Mouse (Mus musculus): ENCODE measurements around the gene Olfr159. TPM values are rescaled to one million over a fixed set of nuclear protein-coding genes. Genes with fewer than 3 reads are reported as not detected.
"Not testable (repeated sequence)": the region's sequence is repeated elsewhere in the genome, so short reads cannot be mapped to it uniquely, and the experiment has no call there.

The Olfr159 gene
- total RNA-seq (2021), result not detected

DNA sequence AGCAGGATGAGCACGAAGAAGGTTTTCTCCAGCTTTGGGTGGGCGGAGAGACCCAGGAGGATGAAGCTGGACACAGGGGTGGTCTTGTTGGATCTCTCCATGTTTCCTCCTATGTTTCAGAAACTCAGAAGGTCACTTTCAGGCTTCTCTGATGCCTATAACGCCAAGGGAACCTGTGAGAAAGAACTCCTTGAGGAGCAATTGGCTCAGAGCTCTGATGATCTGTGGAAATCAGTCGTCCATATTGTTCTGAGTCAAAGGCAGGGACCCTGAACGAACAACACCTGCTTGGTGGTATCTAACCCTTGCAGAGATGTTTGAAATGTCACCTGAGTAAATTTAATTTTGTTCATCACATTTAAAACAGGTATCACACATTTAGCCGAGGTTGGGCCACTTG lies at the start of gene Olfr159:
Gene Olfr159 (minus strand): TSS at position 101 of the 400 bp plus-strand sequence.
- DNase-seq (ENCODE audit: low spot score), result no peak
- intact Hi-C loops (cut with DNase I), result no loop called here

DNA sequence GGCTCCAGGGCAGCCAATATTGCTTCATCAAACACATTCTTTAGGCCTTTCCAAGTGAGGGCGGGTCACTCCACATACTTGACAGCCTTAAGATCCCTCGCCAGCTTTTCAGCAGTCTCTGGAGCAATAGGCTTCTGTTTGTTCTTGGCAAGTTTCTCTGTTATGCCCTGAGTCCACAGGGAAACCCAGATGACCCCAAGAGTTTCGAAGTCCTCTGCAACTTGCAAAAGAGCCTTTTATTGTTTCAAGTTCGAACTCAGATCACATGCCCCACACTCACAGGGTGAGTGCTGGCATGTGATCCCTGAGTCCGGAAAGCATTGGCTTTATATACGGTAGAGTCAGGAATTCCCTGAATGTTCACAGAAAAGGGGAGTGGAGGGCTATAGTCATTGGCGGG lies 28.1 kb upstream of the Olfr159 start:
- DNase-seq (ENCODE audit: low spot score), result no peak
- intact Hi-C loops (cut with DNase I), result no loop called here

DNA sequence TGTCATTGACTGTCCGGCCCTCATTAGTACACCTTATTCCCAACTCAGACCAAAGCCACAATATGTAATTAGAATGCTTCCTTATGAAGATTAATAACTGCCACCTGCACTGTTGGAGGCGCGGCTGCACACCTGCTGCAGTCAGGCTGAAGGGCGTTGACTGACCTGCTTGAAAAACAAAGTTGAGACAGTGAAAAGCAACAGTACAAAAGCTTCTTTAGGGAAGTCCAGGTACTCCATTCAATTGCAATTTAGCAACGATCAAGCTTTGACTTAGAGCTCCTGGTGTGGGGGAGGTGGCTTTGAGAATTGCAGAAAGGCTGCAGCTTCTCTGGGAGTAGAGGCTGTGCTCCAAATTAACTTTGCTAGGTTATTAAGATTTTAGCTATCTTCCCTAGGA lies 25.0 kb upstream of the Olfr159 start:
- intact Hi-C loops (cut with DNase I), result not testable (repeated sequence)

DNA sequence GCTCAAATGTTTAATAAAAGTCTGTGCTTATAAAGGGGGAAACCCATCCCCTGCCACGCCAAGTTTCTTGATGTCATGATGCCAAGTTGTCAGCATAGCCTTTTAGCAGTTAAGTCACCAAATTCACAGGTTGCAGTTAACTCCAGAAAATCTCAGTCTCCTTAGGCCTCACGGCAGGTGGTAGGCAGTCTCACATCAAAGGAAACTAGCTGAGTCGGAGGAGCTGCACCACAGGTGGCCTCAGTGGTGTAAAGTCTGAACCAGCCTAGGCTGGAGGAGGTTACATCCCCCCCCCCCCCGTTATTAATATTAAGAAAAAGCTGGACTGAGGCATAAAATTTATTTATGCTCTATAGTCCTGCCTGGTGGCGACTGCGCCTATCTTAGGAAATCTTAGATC lies 24.5 kb upstream of the Olfr159 start:
- intact Hi-C loops (cut with DNase I), result no loop called here
- no peak for DNase-seq (ENCODE audit: low spot score)

More for the DNA sequence above, 25.0 kb upstream of the Olfr159 start:
- not testable (repeated sequence) for DNase-seq (ENCODE audit: low spot score)

DNA sequence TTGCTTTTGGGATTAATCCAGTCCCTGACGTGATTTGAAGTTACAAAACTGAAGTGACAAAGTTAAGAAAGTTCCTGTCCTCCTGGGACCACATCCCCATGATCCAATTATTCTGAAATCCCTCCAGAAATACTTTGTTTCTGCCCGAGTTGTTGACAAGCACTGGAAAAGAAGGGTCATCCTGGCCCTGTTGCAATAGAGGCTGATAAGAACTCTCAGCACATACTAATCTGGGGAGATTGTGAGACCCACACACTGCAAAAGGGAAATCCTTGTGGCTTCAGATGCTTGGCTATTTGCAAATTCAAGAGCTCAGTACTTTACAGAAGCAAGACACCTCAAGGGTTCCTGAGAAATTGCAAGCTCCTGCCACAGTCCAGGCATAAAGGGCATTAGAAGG lies 1.5 kb upstream of the Olfr159 start:
- intact Hi-C loops (cut with DNase I), result no loop called here
- no peak for DNase-seq (ENCODE audit: low spot score)

DNA sequence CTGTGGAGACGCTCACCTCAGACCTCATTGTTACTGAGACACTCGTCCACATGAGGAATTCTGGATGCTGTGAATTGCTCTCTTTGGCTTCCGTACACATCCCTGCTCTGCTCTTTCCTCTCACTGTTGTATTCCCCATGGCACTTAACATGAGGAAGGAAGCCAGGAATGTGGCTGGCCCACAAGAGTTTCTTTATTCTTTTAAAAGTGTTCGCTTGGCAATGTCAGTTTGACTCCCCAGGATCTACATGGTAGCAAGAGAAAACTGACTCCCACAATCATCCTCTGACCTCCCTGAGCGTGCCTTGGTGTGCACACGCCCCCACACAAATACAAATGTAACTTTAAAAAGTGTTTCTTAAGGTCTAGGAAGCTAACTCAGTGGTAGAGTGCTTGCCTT lies 817 bp upstream of the Olfr159 start:
- intact Hi-C loops (cut with DNase I), result no loop called here
- no peak for DNase-seq (ENCODE audit: low spot score)

DNA sequence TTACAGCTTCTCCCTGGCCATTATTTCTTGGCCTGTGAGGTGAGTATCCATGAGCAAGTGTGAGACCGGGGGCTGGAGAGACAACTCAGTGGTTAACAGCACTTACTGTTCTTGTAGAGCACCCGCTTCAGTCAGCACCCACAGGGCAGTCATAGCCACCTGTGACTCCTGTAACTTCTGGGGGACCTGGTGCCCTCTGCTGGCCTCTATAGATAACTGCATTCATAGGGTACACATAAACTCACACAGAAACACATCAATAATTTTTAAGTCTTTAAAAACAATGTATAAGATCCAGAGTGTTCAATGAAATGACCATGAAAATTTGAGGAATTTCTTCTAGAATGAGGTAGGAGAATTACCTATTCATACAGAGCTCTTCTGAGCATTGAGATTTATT lies 1.4 kb downstream of the Olfr159 start:
- no peak for DNase-seq (ENCODE audit: low spot score)
- intact Hi-C loops (cut with DNase I), result no loop called here

DNA sequence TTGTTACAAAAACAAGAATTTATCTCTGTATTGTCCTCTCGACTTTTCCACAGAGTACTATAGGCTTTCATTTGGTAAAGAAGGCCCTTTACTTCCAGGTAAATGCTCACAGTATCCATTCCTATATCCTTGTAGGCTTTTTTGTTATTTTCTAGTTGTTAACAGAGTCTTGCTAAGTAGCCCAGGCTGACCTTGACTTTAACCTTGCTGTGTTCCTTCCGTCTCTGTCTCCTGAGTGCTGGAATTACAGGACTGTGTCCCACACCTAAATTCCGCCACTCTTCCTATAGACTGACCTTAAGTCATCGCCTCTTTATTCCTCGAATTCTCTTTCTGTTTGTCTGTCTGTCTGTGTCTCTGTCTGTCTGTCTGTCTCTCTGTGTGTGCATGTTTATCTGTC lies 2.5 kb downstream of the Olfr159 start:
- intact Hi-C loops (cut with DNase I), result no loop called here
- no peak for DNase-seq (ENCODE audit: low spot score)

DNA sequence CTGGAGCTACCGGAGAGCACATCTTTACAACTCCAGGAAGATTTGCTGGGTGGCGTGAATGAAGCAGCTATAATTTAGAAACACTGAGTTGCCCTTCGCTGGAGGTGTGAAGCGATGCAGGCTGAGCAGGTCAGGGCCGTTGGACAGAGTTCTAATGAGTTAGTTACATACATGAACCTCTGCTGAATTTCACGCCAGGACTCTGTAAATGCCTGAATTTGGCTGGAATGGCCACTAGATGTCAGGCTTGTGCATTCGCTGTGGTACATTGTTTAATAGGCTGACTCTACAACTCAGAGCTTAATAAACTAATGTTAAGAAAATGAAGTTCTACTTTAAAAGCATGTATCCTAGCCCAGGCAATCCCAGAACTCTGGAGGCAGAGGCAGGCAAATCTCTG lies 7.4 kb downstream of the Olfr159 start:
- intact Hi-C loops (cut with DNase I), result loop anchor here (1.0 to 5.0 kb wide), 3 partner anchors 15 to 98 kb away; partner anchors contain the start of gene Hrct1
- DNase-seq (ENCODE audit: low spot score), result no peak

DNA sequence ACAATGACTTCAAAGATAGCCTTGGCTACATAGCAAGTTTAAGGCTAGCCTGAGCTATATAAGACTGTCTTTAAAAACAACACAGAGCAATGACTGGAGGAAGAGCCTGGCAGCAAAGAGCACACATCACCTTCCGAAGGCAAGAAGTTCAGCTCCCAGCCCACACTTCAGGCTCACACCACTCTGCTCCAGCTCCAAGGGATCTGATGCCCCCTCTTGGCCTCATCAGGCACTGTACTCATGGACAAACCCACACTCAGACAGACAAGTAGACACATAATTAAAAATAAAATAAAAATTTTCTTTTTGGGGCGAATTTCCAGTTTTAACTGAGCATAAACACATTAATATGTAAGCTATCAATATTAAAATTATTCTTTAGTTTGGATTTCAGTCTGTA lies 9.5 kb downstream of the Olfr159 start:
- DNase-seq (ENCODE audit: low spot score), result no peak
- intact Hi-C loops (cut with DNase I), result loop anchor here (5.0 kb wide), 1 partner anchor 34 kb away; the partner anchor contains the start of gene Hrct1

DNA sequence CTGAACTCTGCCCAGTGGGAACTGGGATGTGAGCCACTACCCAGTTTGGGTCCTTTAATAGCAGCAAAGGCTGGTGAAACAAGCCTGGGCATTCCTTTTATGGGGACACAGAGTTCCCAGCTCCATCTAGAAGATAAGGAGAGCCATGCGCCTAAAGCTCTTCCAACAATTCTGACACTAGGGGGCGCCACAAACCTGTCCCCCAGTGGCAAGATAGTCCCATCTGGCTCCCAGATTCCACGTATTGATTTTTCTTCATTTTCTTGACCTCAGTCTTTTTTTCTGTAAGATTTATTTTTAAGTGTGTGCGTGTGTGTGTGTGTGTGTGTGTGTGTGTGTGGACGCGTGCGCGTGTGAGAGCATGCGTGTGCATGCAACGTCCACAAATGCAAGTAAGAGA lies 10.3 kb downstream of the Olfr159 start:
- no peak for DNase-seq (ENCODE audit: low spot score)

DNA sequence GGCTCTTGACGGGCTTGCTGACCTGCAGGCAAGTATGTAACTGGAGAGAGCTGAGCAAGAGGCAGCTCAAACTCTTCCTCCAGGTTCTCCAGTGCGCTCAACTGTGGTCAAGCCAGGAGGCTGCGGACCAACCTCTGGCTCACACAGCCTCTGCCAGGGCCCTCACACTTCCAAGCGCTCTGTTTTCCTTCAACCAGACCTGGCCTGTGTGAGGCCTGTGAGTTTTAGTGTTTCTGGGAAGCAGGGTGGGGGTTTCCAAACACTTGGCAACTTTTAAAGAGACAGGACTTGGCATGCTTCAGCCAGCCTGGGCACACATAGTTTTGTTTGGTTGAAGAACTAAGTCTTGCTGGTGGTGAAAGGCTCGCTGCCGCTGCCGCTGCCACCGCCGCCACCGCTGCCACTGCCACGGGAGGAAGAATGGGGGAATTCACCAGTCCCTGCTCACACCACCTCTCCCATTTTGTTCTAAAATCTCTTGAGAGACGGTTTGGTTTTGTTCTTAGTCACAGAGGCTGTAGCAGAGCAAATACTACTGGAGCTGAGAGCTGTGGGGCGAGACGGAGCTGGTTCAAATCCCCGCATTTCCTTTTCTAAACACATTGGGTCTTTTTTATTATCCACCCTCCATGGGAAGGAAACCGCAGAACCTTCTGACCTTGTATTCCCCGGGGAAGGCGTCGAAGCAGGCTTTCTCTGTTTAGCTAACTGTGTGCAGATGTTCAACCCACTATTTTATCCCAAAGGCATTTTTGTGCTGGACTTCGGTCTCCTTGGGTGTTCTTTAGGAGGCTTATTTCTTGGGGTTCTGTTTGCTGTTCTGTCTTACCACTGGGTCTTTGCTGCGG lies 11.0 kb downstream of the Olfr159 start:
- no peak for DNase-seq (ENCODE audit: low spot score)
- intact Hi-C loops (cut with DNase I), result loop anchor here (5.0 kb wide), 1 partner anchor 32 kb away; the partner anchor contains the start of gene Hrct1

More for the DNA sequence above, 10.3 kb downstream of the Olfr159 start:
- intact Hi-C loops (cut with DNase I), result loop anchor here (5.0 kb wide), 1 partner anchor 33 kb away; the partner anchor contains the start of gene Hrct1

DNA sequence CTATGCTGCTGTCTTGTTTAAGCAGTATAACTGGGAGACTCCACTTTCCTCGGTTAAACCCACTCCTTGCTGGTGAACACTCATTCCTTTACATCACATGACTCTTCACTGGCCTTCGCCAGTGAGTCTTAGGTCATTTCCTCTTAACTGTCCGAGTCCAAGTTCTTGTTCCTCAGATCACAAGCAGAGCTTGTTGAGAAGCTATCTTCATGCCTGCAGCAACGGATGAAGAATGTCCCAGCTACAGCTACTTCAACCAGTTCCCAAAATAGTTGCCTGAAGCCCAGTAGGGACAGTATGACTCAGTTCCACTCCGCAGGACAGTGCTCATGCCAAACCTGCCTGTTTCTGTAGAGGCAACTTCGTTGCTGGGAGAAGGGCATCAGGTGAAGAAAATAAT lies 13.6 kb downstream of the Olfr159 start:
- no peak for DNase-seq (ENCODE audit: low spot score)
- intact Hi-C loops (cut with DNase I), result no loop called here

DNA sequence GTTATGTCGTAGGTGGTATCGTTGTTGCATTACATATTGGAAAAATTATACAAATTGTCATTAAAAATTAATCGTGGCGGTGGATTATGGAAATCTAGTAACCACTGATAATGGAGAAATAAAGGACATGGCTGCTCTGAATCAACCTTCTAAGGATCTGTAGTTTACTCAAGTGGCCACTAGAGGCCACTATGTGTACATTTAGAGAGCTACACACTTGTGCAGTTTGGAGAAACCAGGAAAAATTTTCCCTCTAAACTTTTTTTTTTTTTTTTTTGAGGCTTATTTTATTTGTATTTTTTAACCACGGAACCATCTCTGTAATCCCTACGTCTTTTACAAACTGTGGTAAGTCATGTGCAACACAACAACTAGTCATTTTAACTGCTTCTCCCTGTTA lies 25.6 kb downstream of the Olfr159 start:
- intact Hi-C loops (cut with DNase I), result loop anchor here (1.0 kb wide), 1 partner anchor 116 kb away; no protein-coding TSS in a partner anchor
- no peak for DNase-seq (ENCODE audit: low spot score)

DNA sequence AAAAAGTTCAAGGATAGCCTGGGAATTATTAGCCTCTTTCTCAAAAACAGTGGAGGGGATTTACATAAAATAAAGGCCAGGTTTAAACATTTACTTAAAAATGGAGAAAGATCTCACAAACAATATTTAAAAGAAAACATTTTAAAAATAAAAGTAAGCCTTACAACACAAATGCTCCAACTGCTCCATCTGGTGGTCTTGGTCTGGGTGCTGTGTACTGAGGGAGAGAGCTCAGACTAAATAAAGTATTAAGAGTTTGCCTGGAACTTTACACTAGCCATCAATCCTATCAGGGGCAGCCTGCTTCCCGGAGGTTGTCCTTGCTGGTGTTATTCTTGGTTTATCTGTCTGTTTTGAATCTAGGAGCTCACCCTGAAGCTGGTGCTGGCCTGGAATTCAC lies 27.7 kb downstream of the Olfr159 start:
- DNase-seq (ENCODE audit: low spot score), result no peak

DNA sequence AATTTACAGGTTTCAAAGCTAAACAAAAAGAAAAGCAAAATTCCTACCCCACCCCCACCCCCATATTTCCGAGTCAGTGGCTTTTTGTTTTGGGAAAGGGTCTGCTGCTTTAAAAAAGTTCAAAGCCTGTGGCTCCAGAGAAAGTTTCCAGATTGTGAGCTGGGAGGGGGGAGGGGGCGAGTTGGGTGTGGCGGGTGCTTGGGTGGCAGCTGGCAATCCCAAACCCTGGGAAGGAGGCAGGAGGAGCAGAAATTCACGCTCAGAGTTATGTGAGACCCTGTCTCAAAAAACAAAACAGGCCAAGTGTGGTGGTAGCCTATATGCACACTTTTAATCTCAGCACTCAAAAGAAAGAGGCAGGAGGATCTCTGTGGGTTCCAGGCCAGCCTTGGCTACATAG lies 28.2 kb downstream of the Olfr159 start:
- intact Hi-C loops (cut with DNase I), result loop anchor here (1.0 kb wide), 1 partner anchor 16 kb away; no protein-coding TSS in a partner anchor
- no peak for DNase-seq (ENCODE audit: low spot score)

More for the DNA sequence above, 27.7 kb downstream of the Olfr159 start:
- intact Hi-C loops (cut with DNase I), result loop anchor here (1.0 kb wide), 1 partner anchor 17 kb away; no protein-coding TSS in a partner anchor

DNA sequence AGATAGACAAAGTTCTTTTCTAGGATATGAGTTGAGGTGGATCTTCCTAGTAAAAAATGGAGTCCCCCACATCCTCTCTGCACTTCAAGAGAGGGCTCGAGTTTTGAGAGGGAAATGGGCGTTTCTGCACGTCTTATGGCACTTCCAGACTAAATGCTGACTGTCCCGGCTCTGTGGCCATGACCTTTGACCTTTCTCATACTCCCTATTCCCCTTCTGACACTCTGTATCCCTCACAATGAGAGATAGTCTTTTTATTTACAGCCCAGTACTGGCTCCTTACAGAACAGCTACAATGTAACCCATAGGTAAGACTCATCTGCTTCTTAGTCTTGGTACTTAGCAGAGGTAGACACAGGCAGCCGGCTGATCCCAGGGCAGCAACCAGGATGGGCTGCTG lies 29.3 kb downstream of the Olfr159 start:
- intact Hi-C loops (cut with DNase I), result no loop called here

DNA sequence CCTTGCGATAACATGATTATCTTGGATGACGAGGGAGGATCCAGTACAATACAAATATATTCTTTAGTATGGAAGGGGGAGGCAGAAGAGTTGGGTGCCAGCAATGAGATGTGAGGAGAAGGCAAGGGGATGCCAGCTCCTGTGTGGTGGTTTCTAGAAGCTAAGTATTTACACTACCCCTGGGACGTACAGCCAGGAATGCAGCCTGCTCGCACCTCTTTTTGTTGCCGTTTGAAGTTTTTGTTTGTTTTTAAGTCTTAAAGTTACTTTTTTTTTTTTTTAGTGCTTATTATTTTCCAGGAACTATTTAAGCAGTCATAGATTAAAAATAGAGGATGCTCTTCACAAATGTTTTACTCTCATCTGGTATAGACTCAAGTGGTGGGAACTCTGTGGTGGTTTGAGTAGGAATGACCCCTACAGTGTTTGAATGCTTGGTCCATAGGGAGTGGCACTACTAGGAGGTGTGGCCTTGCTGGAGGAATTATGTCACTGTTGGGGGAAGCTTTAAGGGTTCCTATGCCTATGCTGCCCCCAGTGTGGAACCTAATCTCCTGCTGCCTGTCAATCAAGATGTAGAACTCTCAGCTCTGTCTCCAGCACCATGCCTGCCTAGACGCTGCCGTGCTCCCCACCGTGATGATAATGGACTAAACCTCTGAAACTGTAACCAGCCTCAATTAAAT lies 31.7 kb downstream of the Olfr159 start:
- no peak for DNase-seq (ENCODE audit: low spot score)
- intact Hi-C loops (cut with DNase I), result no loop called here

More for the DNA sequence above, 29.3 kb downstream of the Olfr159 start:
- no peak for DNase-seq (ENCODE audit: low spot score)

DNA sequence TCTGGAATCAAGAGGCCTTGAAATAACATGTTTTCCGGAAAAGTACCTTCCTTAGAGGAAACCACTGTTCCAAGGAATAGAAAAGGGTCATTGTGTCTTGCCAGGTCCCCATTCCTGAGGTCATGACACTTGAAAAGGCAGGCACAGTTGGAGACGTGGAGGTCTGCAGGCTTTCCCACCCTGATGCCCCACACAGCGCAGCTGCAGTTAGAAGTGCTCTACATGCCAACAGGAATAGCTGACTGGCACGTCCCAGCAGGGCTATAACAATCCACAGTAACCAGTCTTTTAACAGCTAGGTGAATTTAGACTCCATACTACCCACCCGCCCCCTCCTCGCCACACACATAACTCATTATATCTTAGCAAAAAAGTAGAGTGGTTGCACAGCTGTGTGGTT lies 33.7 kb downstream of the Olfr159 start:
- DNase-seq (ENCODE audit: low spot score), result no peak
- intact Hi-C loops (cut with DNase I), result no loop called here

DNA sequence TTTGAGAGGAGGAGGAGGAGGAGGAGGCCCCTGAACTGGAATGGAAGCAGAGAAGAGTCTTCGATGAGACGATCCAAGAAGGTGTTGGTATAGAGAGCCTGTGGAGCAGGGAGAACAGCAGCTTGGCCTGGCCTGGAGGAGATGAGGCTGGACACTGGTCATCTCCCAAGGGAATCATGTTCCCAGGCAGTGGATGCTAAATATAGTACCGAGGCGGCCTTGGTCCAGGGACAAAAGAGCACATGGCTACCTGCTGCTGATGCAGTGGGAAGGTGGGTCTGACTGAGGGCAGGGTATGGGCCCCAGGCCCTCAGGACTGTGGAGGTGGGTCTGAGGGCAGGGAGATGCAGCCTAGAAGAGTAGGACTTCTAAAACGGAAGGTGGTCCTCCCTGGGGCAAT lies 37.6 kb downstream of the Olfr159 start:
- intact Hi-C loops (cut with DNase I), result no loop called here
- DNase-seq (ENCODE audit: low spot score), result no peak

DNA sequence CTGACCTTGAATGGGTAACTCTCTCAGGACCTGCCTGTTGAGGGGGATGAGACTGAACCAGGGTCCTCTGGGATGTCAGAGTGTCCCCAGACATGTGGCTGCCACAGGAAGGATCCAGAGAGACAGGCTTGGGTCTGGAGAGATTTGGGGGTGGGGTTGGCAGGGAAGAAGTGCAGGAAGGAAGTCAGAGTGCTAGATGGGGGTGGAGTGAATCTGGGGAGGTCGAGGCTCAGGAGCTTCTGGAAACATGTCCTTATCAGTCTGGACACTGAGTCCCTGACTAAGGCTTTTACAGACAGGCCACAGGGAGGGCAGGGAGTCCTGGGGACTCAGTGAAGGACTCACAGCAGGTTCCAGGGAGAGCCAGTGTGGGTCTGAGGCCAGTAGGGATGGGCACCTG lies 38.6 kb downstream of the Olfr159 start:
- no peak for DNase-seq (ENCODE audit: low spot score)
- intact Hi-C loops (cut with DNase I), result no loop called here

Measured in heart, postnatal 25 days (tissue).